Mouse (Mus musculus) kidney, embryonic 14.5 days (tissue): Measurements from ENCODE around the gene Ccdc13. TPM values are rescaled to one million over a fixed set of nuclear protein-coding genes. Genes with fewer than 3 reads are reported as not detected.

ENCODE experiments used
- ATAC-seq: fragments of 200-750 bp; cut with Nextera tagmentation; 2 replicates; pipeline ENCODE4 v1.8.0; 2017; ENCODE audit warnings: moderate number of reproducible peaks, mild to moderate bottlenecking, moderate TSS enrichment, moderate library complexity; ENCODE audit not compliant: low FRiP score, low TSS enrichment
- H3K27ac ChIP-seq: fragments of 300-500 bp; sonication (generic); 2 replicates; pipeline ENCODE4 v1.5.1; 2014; ENCODE audit warnings: low read depth, mild to moderate bottlenecking, low read length, moderate library complexity, mixed read lengths
- H3K27me3 ChIP-seq: fragments of 300-500 bp; sonication (generic); 2 replicates; pipeline ENCODE4 v1.6.1; 2014; ENCODE audit warnings: mild to moderate bottlenecking, low read length; ENCODE audit not compliant: control insufficient read depth, insufficient read depth
- H3K36me3 ChIP-seq: fragments of 300-500 bp; sonication (generic); 2 replicates; pipeline ENCODE4 v1.6.1; 2014; ENCODE audit warnings: low read length, mixed read lengths; ENCODE audit not compliant: control insufficient read depth, insufficient read depth
- H3K4me1 ChIP-seq: fragments of 300-500 bp; sonication (generic); 2 replicates; pipeline ENCODE4 v1.6.1; 2014; ENCODE audit warnings: low read length, mixed read lengths; ENCODE audit not compliant: control insufficient read depth, insufficient read depth
- H3K4me2 ChIP-seq: fragments of 300-500 bp; sonication (generic); replicated peaks from 2 replicates; pipeline ENCODE4 v1.6.1; 2014; ENCODE audit warnings: low read depth, mild to moderate bottlenecking, low read length
- H3K4me3 ChIP-seq: fragments of 300-500 bp; sonication (generic); 2 replicates; pipeline ENCODE4 v1.5.1; 2014; ENCODE audit warnings: mild to moderate bottlenecking, low read length
- H3K9ac ChIP-seq: fragments of 300-500 bp; sonication (generic); 2 replicates; pipeline ENCODE4 v1.6.1; 2014; ENCODE audit warnings: low read depth, mild to moderate bottlenecking, low read length, moderate library complexity
- H3K9me3 ChIP-seq: fragments of 300-500 bp; sonication (generic); 2 replicates; pipeline ENCODE4 v1.6.1; 2016; ENCODE audit warnings: low read length; ENCODE audit not compliant: control insufficient read depth
- WGBS: fragments of 180-500 bp; shearing (Covaris S2); extraction: QIAGEN DNeasy Blood & Tissue Kit; methylation state at CpG from one replicate; pipeline ENCODE4 v1.1.7; 2014; 5-methylcytosine and 5-hydroxymethylcytosine counted together
- polyA plus RNA-seq: library from polyadenylated mRNA; unstranded; fragments of >200 nt; fragmentation: Nextera tagmentation; extraction: Ambion mirVana; gene quantifications from 2 replicates; pipeline ENCODE4 v1.2.1, GENCODE M21; 2014

Ccdc13 gene
- polyA plus RNA-seq, 1 experiment from 2014 or later = 0.16 TPM

DNA sequence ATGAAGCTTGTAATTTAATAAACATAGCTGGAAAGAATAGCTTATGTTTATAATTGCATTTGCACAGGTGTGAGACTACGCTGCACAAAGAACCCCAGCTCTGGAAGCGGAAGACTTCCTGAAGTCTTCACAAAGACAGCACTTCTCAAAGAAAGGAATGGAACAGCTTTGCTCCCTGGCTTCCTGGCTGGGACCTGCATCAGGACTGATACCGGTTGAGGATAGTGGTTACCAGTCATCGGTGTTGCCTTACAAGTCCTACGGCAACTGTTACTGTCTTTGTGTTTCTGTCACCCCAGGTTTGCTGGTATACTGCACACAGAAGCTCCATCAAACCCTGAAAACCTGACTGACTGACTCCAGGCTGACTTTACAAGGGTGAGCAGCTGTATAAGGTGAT, 30.2 kb upstream of the Ccdc13 start:
- no peak overlapping the region for H3K4me3 ChIP-seq
- H3K36me3 ChIP-seq = no peaks in the 10 kb centered on the region
- WGBS = 79% methylated on average over 5 of the region's 5 CpGs
- 0 out of 2 replicates have a peak, but pooled peaks cover 4% of the 10 kb centered on the region for H3K4me1 ChIP-seq
- no peaks in the 10 kb centered on the region for H3K9me3 ChIP-seq
- H3K27me3 ChIP-seq = no peaks in the 10 kb centered on the region
- no peak overlapping the region for H3K9ac ChIP-seq
- H3K27ac ChIP-seq = no peak overlapping the region
- ATAC-seq = no peak
- no peak overlapping the region for H3K4me2 ChIP-seq

DNA sequence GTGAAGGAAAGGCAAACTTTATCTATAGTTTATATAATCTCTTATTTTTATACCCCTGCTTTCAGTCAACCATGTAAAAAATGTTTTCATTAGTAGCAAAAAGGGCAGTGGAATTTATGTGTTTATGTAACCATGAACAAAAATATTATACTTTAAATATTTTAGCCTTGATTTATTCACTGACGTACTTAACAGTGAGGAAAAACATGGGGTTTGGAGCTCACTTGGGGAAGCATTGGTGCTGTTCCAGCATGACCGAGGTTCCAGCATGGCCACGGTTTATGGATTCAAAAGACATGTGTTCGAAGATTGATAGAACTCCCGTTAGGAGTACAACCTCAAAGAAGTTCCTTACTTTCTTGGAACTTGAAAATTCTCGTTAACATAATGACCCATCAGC, 29.0 kb upstream of the Ccdc13 start:
- no peak overlapping the region for H3K27ac ChIP-seq
- ATAC-seq = no peak
- no peaks in the 10 kb centered on the region for H3K27me3 ChIP-seq
- 60% methylated on average over 6 of the region's 6 CpGs for WGBS
- H3K4me1 ChIP-seq = 0 out of 2 replicates have a peak, but pooled peaks cover 4% of the 10 kb centered on the region
- H3K9ac ChIP-seq = no peak overlapping the region
- H3K4me3 ChIP-seq = no peak overlapping the region
- H3K36me3 ChIP-seq = no peaks in the 10 kb centered on the region
- H3K9me3 ChIP-seq = no peaks in the 10 kb centered on the region
- H3K4me2 ChIP-seq = no peak overlapping the region

DNA sequence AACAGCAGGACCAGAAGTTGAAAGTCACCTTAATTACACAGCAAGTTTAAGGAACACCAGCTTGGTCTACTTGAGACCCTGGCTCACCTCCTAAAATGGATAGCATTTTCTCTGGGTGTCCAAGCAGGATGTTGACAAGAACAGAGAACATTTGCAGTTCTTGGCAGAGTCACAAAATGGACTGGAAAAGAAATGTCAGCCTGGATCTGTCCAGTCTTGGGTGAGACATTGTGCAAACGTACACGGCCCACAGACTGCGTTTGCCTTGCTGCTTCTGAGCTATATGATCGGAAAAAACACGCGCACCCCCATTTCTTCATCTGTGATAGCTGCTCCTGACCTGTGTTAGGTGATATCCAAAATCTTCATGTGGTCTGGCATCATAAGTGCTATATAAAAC, 28.4 kb upstream of the Ccdc13 start:
- Histone ChIP-seq H3K4me1 (0 out of 2 replicates have a peak, but pooled peaks cover 4% of the 10 kb centered on the region), H3K27ac (no peak overlapping the region), H3K9me3 (no peaks in the 10 kb centered on the region), H3K27me3 (no peaks in the 10 kb centered on the region), H3K36me3 (no peaks in the 10 kb centered on the region), H3K4me2 (no peak overlapping the region), H3K9ac (no peak overlapping the region), H3K4me3 (no peak overlapping the region)
- ATAC-seq = no peak
- WGBS = 76% methylated on average over 6 of the region's 6 CpGs

DNA sequence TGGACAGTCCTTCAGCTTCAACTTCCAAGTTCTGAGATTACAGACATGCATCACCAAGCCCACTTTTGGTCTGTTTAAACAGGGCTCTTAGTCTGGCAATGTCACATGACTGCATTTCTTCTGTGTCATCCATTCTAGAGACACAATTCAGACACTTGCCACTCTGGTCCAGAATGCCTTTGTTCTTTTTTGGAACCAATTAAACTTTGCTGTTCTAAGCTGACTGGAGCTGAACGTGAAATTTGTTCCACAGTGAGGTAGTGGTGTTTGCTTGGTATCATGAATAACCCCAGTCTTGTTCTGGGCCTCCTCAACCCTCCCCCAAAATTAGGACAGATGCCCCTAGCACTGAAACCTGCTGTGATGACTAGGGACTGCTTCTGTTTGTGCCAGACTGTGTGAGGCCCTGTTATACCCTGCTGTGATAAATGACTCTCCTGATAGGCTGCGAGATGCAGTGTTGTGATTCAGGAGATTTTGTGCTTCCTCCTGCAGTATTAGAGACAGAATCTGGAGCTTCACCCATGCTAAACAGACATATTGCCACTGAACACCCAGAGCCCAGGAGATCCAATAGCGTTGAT, 26.3 kb upstream of the Ccdc13 start:
- 0 out of 2 replicates have a peak, but pooled peaks cover 4% of the 10 kb centered on the region for H3K4me1 ChIP-seq
- H3K36me3 ChIP-seq = no peaks in the 10 kb centered on the region
- no peak overlapping the region for H3K4me2 ChIP-seq
- no peak overlapping the region for H3K9ac ChIP-seq
- ATAC-seq = no peak
- 44% methylated on average over 3 of the region's 3 CpGs for WGBS
- H3K27ac ChIP-seq = no peak overlapping the region
- no peaks in the 10 kb centered on the region for H3K9me3 ChIP-seq
- H3K27me3 ChIP-seq = no peaks in the 10 kb centered on the region
- no peak overlapping the region for H3K4me3 ChIP-seq

DNA sequence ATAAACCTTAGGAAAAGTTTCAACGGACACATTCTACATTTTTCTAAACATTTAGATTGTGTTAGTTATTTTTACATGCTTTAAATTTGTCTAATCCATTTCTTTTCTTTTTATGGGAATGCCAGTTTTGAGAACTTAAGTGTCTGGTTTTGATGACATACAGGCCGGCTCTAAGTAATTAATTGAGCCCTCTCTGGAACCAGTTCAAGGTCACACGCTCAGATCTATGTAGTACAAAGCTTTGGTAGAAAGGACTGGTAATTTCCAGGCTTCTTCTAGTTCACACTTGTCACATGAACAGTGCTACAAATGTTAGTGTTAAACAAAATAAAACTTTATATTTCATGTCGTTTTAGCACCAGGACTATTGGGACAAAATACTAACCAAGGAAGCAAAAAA, 25.6 kb upstream of the Ccdc13 start:
- Histone ChIP-seq H3K27ac (no peak overlapping the region), H3K9ac (no peak overlapping the region), H3K4me3 (no peak overlapping the region), H3K4me1 (0 out of 2 replicates have a peak, but pooled peaks cover 4% of the 10 kb centered on the region), H3K4me2 (no peak overlapping the region), H3K36me3 (no peaks in the 10 kb centered on the region), H3K9me3 (no peaks in the 10 kb centered on the region), H3K27me3 (no peaks in the 10 kb centered on the region)
- WGBS = 59% methylated on average over 4 of the region's 4 CpGs
- ATAC-seq = no peak

DNA sequence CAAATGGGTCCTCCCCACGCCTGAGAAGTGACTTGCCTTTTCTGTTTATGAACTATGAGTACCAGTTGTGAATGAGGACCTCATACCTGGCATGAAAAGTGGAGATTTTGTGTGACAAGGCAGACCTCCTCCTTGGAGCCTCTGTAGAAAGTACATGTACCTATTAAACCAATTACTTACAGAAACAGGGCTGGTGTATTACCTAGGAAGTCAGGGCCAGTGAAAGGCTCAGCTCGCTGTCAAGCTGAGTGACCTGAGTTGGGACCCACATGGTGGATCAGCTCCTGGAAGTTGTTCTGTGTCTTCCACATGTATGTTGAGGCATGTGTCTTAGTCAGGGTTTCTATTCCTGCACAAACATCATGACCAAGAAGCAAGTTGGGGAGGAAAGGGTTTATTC, 21.7 kb upstream of the Ccdc13 start:
- ATAC-seq = no peak
- WGBS = 86% methylated on average over 2 of the region's 2 CpGs
- Histone ChIP-seq H3K4me1 (peaks cover 11% of the 10 kb centered on the region; the same call in 1 of the 2 replicates), H3K9ac (no peak overlapping the region), H3K27me3 (no peaks in the 10 kb centered on the region), H3K9me3 (no peaks in the 10 kb centered on the region), H3K4me2 (no peak overlapping the region), H3K36me3 (no peaks in the 10 kb centered on the region), H3K27ac (no peak overlapping the region), H3K4me3 (no peak overlapping the region)

DNA sequence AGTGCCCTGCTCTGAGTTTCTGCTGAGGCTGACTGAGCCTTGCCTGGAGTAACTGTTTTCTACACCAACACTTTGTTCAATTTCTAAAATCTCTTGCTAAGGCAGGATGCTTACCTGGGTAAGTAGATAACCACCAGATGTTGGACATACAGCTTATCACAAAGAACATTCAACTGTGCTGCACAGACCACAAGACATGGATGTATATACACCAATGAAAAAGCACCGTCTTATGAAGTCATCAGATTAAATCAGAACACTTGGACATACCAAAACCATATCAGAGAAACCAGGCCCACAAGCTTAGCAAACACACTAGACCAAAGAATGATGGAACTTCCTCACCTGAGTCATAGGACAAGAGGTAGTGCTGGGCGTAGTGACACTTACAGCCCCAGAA, 20.1 kb upstream of the Ccdc13 start:
- no peaks in the 10 kb centered on the region for H3K27me3 ChIP-seq
- no peak overlapping the region for H3K4me3 ChIP-seq
- H3K27ac ChIP-seq = no peak overlapping the region
- no peaks in the 10 kb centered on the region for H3K36me3 ChIP-seq
- no peak overlapping the region for H3K4me2 ChIP-seq
- 97% methylated on average over 2 of the region's 2 CpGs for WGBS
- no peak for ATAC-seq
- H3K4me1 ChIP-seq = peaks cover 7% of the 10 kb centered on the region; the same call in 1 of the 2 replicates
- H3K9ac ChIP-seq = no peak overlapping the region
- no peaks in the 10 kb centered on the region for H3K9me3 ChIP-seq

DNA sequence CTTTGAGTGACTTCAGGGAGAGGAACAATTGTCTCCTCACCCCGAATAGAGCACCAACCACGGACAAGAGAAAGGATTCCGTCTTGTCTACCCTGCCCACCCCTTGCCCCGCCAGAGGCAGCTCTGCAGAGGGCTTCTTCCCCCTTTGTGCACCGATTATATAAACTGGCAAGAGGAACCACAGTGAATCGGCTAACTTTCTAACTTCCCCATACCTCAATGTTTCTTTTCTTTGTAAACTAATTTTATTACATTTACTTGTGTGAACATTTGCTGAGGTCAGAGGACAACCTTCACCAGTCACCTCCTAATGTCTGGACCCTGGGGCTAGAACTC, 18.9 kb upstream of the Ccdc13 start, which contains the start of gene Higd1a:
Gene Higd1a (minus strand): TSS at position 210 of the 336 bp plus-strand sequence.
- H3K4me3 ChIP-seq = peak within 1 kb of the TSS; percentile 89
- peaks cover 7% of the 10 kb centered on the region; the same call in 1 of the 2 replicates for H3K4me1 ChIP-seq
- H3K9me3 ChIP-seq = no peaks in the 10 kb centered on the region
- no peak for ATAC-seq
- 14% methylated on average over 6 of the region's 6 CpGs for WGBS
- H3K27me3 ChIP-seq = no peaks in the 10 kb centered on the region
- peak within 1 kb of the TSS; percentile 93 for H3K27ac ChIP-seq
- peak within 1 kb of the TSS; percentile 85 for H3K9ac ChIP-seq
- H3K4me2 ChIP-seq = peak within 1 kb of the TSS; percentile 87
- H3K36me3 ChIP-seq = no peaks in the 10 kb centered on the region

DNA sequence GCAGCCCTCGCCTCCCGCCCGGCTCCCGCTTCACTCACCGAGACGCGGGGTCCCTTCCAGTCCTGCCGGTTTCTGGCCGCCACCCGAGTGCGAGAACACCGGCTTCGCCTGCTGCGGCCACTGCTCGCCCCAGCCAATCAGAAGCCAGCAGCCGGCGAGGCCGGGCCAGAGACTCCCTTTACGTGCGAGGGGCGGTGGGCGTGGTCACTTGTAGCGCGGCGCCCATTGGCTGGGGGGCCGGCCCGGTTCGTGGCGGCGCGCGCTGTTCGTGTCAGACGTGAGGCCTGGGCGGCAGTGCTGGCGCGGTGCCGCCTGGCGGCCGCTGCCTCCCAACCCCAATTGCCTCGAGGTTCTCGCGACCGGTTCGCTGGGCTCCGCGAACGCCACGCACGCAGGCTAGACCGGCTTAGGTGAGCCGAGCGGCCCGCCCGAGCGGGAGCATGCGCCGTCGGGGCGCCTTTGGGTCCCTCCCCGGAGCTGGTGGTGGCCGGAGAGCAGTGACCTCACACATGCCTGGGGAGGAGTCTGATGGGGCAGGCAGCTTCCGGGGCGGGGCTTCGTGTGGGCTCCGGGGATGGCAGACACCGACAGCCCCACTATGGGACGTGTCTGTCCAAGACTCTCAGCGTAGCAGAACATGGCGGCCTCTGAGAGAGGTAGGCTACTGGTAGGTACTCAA, 18.4 kb upstream of the Ccdc13 start:
- WGBS = 1% methylated on average over 65 of the region's 70 CpGs
- Histone ChIP-seq H3K27me3 (no peaks in the 10 kb centered on the region), H3K27ac (peak overlapping the region; percentile 93), H3K9me3 (no peaks in the 10 kb centered on the region), H3K9ac (peak overlapping the region; percentile 85), H3K36me3 (no peaks in the 10 kb centered on the region), H3K4me1 (peaks cover 7% of the 10 kb centered on the region; the same call in 1 of the 2 replicates), H3K4me3 (peak overlapping the region; percentile 89), H3K4me2 (peak overlapping the region; percentile 87)
- ATAC-seq = peak; percentile 99
